Mouse (Mus musculus) ES-E14 (cell line): ENCODE measurements at regions not wholly inside any gene's neighbourhood (a gene's known extent, or its start where the extent isn't known, plus 50 kb on each side); places are given as distances from the start of the nearest gene placed in this dataset.

Experiments used
- ZC3H11A ChIP-seq: IDR thresholded peaks from 2 replicates; pipeline ENCODE4 v1.6.1; 2012; ENCODE audit warnings: low read depth, mild to moderate bottlenecking, inconsistent platforms, low read length, borderline replicate concordance
- ZNF384 ChIP-seq: IDR thresholded peaks from 2 replicates; pipeline ENCODE4 v1.6.1; 2012; ENCODE audit warnings: low read depth, low read length, inconsistent platforms

GRCm38 (mm10) chr1:83970641-83971285 is 393.2 kb downstream of the Pid1 start:
- TF ChIP-seq ZC3H11A (no peak), ZNF384 (no peak)
